Mouse (Mus musculus): ENCODE measurements around the gene Sertad2.

- TF ChIP-seq CTCF (IDR thresholded peaks at IDR 0.05; ENCODE audit: low read depth, low read length) = no peak
- no peak for TF ChIP-seq POLR2AphosphoS5 (IDR thresholded peaks at IDR 0.05; ENCODE audit: insufficient replicate concordance, low read depth, low read length)
- TF ChIP-seq GATA1 (IDR thresholded peaks at IDR 0.05; ENCODE audit: borderline replicate concordance, low read length) = no peak
Observed at GRCm38 (mm10) chr11:20542739-20543452, at the start of gene Sertad2.
